Mouse (Mus musculus): ENCODE data around the gene Ch25h. TPM values are rescaled to one million over a fixed set of nuclear protein-coding genes. Genes with fewer than 3 reads are reported as not detected.

Gene Ch25h
- polyA plus RNA-seq (2015; fragmentation: Nextera tagmentation; extraction: Ambion mirVana) = 1.2 and 4.5 TPM in 2 replicates

GRCm38 (mm10) chr19:34474991-34475971 is at the start of gene Ch25h:
Gene Ch25h, minus strand, starts transcription at chr19:34475164.

Other genes with a start within 250 kb of the Ch25h start
- 16,285 and 17,636 TPM in 2 replicates for gene Acta2, start 219.6 kb downstream of the Ch25h start, polyA plus RNA-seq (2015; fragmentation: Nextera tagmentation; extraction: Ambion mirVana)
- 32.8 and 49.2 TPM in 2 replicates for gene Fas, start 184.5 kb downstream of the Ch25h start, polyA plus RNA-seq (2015; fragmentation: Nextera tagmentation; extraction: Ambion mirVana)
- gene Lipa, start 52.3 kb upstream of the Ch25h start, polyA plus RNA-seq (2015; fragmentation: Nextera tagmentation; extraction: Ambion mirVana) = 23.8 TPM in 2 replicates
- 6.0 and 7.8 TPM in 2 replicates for gene Ifit2, start 75.5 kb upstream of the Ch25h start, polyA plus RNA-seq (2015; fragmentation: Nextera tagmentation; extraction: Ambion mirVana)
- 3.1 and 4.6 TPM in 2 replicates for gene Ifit3, start 108.4 kb upstream of the Ch25h start, polyA plus RNA-seq (2015; fragmentation: Nextera tagmentation; extraction: Ambion mirVana)
- 0.28 and 0.43 TPM in 2 replicates for gene Ifit1bl1, start 126.8 kb upstream of the Ch25h start, polyA plus RNA-seq (2015; fragmentation: Nextera tagmentation; extraction: Ambion mirVana)
- 0.58 and 1.0 TPM in 2 replicates for gene Ifit3b, start 132.8 kb upstream of the Ch25h start, polyA plus RNA-seq (2015; fragmentation: Nextera tagmentation; extraction: Ambion mirVana)
- 0.16 and 0.20 TPM in 2 replicates for gene Ifit1bl2, start 165.6 kb upstream of the Ch25h start, polyA plus RNA-seq (2015; fragmentation: Nextera tagmentation; extraction: Ambion mirVana)
- 2.1 and 3.3 TPM in 2 replicates for gene Ifit1, start 165.7 kb upstream of the Ch25h start, polyA plus RNA-seq (2015; fragmentation: Nextera tagmentation; extraction: Ambion mirVana)

Measured in urinary bladder, postnatal 0 days (tissue).